Mouse (Mus musculus) neural tube, embryonic 10.5 days (tissue): ENCODE measurements around the gene Mrpl20.
A peak's percentile ranks its signal among the peaks of the same experiment; 100 is the strongest.

Source experiments
- DNase-seq: peaks from one replicate; pipeline ENCODE4 v3.0.0-alpha.2; 2017; ENCODE audit warnings: low spot score; ENCODE audit errors: extremely low spot score

The Mrpl20 gene

DNA sequence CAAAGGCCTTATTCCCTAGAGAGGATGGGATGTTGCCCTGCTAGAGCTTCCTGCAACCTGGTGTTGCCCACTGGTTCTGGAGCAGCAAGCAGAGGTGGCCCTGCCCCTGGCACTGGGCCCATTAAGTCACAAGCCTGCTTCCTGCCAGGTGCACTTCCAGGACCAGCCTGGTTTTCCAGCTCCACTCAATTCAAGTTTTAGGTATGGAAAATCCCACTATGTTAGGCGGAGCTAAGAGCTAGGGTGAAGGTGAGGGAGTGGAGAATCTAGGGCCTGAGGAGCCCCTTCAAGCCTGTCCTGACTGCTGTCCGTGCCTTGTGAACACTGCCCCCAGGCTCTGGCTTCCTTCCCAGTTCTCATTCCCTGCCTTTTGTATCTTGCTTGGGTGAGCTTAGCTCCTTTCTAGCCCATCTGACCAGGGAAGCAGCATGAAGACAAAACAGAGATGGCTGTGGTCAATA is 49.3 kb downstream of the Mrpl20 start:
- no peak for DNase-seq

DNA sequence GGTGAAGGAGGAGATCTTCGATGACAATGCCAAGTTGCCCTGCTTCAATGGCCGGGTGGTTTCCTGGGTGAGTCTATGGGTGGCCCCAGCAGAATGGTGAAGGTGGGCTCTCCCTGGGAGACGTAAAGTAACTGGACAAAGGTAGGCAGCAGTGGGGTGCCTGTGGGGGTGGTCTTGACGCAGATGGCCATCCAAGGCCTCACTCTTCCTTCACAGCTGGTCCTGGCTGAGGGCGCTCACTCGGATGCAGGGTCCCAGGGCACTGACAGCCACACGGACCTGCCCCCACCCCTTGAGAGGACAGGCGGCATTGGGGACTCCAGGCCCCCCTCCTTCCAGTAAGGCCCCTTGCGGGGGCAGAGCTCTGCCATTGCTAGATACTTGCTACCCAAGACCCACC is 50.7 kb downstream of the Mrpl20 start:
- DNase-seq: no peak

DNA sequence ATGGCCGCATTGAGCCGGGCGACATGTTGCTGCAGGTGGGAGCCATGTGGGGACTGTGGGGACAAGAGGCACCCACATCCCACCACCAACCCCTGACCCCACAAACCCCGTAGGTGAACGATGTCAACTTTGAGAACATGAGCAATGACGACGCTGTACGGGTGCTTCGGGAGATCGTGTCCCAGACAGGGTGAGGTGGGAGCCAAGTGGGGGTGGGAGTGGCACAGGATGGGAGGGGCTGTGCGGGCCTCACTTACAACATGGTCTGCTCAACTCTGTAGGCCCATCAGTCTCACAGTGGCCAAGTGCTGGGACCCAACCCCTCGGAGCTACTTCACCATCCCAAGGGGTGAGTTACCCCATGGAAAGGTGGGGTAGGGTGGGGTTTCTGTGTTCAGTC is 52.3 kb downstream of the Mrpl20 start:
- no peak for DNase-seq

DNA sequence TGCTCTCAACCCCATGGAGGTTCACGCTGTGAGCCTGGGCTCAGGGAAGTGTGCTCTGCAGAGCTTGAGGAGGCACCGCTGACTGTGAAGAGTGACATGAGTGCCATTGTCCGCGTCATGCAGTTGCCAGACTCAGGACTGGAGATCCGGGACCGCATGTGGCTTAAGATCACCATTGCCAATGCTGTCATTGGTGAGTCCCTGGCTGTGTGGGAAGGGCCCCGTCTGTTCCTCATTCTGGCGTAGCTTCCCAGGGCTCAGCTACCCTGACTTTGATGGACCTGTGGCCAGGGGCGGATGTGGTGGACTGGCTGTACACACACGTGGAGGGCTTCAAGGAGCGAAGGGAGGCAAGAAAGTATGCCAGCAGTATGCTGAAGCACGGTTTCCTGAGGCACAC is 53.4 kb downstream of the Mrpl20 start:
- no peak for DNase-seq

DNA sequence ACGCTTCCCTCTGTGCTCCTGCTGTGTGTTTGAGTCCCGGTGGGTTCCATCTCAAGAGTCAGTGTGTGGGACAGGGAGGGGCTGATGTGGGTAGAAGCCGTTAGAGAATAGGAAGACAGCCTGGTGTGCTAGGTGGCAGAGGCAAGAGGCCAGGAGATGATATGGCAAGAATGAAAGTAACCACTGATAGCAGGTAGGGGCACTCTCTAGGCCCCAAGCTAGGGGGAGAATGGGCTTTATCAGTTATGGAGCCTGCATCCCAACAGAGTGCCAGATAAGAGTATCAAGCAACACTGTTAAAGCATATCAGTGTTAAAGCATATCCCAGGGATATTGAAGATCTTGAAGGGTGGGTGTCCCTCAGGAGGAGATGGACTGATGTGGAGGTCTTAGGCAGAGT is 54.2 kb downstream of the Mrpl20 start:
- no peak for DNase-seq

DNA sequence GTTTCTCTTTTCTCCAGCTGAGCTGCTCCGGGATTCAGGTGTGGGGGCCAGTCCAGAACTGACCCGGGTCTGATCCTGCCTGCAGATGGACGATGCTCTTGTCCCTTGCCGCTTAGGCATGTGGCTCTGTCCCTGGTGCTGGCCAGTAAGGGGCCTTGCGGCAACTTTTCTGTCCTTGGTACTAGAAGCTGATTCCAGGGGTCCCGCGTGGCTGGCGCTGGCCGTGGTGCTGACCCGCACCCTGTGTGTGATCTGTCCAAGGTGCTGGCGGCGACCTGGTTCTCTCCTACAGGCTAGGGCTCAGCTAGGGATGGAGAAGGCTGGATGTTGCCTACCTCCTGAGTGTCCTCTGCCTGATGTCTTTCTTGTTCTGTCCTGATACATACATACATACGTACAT is 56.6 kb downstream of the Mrpl20 start:
- DNase-seq: peak; percentile 82
